Mouse (Mus musculus) CH12.LX (cell line): Measurements from ENCODE around the gene Ambp.

ENCODE experiments used
- CTCF ChIP-seq, 2 experiments: IDR thresholded peaks in 1 of 2; conservative IDR thresholded peaks in 1 of 2; 2 replicates each; pipeline ENCODE4 v1.5.1; 2011 to 2012; ENCODE audit warnings: low read depth in 2 of 2, low read length in 2 of 2, improper control_type of control experiment in 1 of 2, inconsistent platforms in 1 of 2, mild to moderate bottlenecking in 1 of 2, moderate library complexity in 1 of 2
- KAT2A ChIP-seq: IDR thresholded peaks from 2 replicates; pipeline ENCODE4 v1.6.1; 2012; ENCODE audit warnings: low read length, improper control_type of control experiment, inconsistent platforms; ENCODE audit not compliant: insufficient replicate concordance
- MAZ ChIP-seq: IDR thresholded peaks from 2 replicates; pipeline ENCODE4 v1.6.1; 2012; ENCODE audit warnings: low read depth, mild to moderate bottlenecking, inconsistent platforms, low read length, improper control_type of control experiment, moderate library complexity
- UBTF ChIP-seq: IDR thresholded peaks from 2 replicates; pipeline ENCODE4 v1.6.1; 2012; ENCODE audit warnings: low read depth, mild to moderate bottlenecking, inconsistent platforms, low read length, improper control_type of control experiment, moderate library complexity

GRCm38 (mm10) chr4:63171122-63171521, 16.5 kb upstream of the Ambp start:
- TF ChIP-seq CTCF (conservative IDR thresholded peaks at IDR 0.05 in 1 of 2, IDR thresholded peaks at IDR 0.05 in 1 of 2; ENCODE audit: low read depth in 2 of 2, low read length in 2 of 2) (no peak), UBTF (no peak), MAZ (no peak), KAT2A (no peak)
